Mouse (Mus musculus) neural tube, embryonic 10.5 days (tissue): Measurements from ENCODE around the gene Kremen1.

ENCODE experiments used
- DNase-seq: peaks from one replicate; pipeline ENCODE4 v3.0.0-alpha.2; 2017; ENCODE audit warnings: low spot score; ENCODE audit errors: extremely low spot score

The Kremen1 gene

DNA sequence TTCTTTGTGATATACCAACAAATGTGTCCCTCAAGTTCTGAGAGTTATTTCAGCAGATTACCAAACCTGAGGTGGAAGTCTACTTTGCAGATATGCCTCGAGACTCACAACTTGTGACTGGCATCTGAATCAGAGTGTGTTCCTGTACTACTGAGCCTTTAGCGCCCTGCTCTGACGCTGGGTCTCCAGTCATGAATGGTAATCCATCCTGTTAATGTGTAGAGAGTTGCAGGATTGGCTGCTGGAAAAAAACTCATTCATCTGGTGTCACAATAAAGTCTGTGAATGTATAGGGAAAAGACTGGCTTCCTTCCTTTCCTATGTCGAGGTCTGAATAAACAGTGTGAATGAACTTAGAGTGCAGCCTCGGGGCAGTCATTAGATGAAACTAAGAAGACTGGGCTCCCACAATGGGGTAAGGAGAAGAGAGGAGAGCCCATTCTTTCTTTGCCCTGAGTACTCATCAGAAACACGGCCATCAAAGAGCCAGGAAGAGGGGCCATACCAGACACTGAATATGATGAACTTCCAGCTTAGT lies 41.4 kb downstream of the Kremen1 start:
- no peak for DNase-seq

DNA sequence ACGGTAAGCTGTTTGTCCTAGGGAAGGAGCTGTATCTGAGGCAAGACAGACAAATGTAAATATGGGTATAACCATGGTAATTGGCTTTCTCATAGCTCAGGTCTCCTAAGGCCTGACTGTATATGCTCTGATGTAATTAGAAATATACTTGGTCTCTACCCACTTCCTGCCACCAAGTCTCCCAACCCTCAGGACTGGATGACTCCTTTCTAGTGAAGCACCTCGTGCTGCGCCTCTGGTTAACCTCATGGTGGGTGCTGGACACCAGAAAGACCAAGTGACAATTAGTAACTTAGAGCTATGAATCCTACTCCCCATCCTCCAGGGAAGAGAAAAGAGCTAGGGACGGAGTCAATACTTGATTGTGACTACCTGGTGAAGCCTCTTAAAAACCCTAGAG lies 42.0 kb downstream of the Kremen1 start:
- DNase-seq = no peak

GRCm38 (mm10) chr11:5215401-5216187 lies 45.8 kb downstream of the Kremen1 start:
- no peak for DNase-seq

DNA sequence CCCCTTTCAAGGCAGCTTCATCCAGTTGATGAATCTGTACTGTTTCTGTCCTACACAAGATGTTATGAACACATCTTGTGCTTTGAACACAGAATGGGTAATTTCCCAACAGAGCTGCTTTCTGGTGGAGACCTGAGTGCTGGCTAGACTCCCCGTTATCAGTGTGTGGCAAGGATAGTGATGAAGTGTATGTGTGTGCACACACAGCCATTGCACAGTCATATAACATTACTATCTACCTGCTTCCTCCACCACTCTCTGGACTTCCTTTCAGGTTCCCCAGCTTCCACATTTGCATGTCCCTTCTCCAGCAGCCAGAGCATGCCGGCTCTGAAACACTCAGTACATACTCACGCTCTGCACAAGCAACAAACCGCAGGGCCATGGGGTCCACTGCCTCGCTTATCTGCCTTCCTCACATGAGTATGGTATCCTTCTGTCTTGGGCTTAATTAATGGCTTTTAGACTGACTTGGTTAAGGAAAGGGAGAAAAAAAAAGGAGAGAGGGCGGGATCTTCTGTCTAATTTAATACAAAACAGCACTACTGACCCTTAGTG lies 46.8 kb downstream of the Kremen1 start:
- no peak for DNase-seq

DNA sequence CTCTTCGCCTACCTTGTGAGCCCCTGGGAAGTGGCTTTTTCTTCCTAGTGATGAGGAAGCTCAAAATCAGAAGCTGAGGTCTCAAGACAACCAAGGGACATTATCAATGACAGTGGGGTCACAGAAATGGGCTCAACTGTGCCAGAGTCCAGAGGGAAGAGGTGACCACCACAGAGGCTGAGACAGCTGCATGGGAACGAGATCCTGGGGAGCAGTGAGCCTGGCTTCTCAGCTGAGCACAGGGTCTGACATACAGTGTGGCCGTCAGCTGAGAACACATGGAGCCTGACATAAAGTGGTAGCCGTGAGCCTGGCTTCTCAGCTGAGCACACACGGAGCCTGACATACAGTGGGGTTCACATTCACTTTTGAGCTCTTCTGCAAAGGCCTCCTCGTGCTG lies 58.3 kb downstream of the Kremen1 start:
- no peak for DNase-seq

- DNase-seq = no peak
Measured at GRCm38 (mm10) chr11:5201799-5202680, 59.3 kb downstream of the Kremen1 start.

DNA sequence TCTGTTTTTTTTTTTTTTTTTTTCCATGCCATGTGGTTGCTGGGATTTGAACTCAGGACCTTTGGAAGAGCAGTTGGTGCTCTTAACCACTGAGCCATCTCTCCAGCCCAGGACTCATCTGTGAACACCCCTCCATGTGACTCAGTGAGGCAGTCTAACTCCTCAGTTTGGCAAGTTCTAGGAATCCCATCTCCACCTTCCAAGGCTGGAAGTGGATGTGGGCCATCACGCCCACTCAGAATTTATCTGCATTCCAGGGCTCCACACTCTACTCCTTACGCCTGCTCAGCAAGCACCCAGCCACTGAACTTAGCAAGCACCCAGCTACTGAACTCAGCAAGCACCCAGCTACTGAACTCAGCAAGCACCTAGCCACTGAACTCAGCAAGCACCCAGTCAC lies 61.5 kb downstream of the Kremen1 start:
- DNase-seq = no peak

GRCm38 (mm10) chr11:5197068-5197467 lies 64.3 kb downstream of the Kremen1 start:
- no peak for DNase-seq

DNA sequence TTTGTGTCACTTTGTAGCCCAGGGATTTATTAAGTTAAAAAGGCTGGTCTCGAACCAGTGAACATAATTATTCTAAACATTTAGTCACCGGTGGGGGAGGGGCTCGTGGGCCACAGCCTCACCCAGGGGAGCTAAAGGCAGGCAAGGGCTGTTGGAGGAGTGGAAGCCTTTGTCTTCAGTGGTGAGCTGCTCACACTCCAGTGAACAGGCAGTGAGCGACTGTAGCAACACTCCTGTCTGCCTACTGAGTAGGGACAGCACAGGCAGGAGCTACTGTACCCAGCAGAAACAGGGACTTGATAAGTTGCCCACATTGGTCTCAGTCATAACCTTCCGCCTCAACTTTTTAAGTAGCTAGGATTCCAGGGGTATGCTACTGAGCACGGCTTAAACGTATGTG lies 64.8 kb downstream of the Kremen1 start:
- DNase-seq = no peak

DNA sequence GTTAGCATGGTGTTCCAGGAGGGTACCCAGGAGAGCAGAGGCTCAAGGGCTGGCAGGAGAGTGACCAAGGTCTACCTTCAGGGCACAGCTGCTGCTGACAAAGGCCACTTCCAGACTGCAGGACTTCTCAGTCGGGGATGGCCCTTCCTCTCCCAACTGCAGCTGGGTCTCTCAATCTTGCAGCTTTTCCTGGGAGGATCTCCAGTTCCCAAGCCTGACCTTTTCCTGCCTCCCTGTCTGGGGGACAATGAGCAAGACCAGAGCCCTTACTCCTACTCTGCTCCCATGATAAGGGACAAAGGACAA lies 67.8 kb downstream of the Kremen1 start:
- DNase-seq = no peak

DNA sequence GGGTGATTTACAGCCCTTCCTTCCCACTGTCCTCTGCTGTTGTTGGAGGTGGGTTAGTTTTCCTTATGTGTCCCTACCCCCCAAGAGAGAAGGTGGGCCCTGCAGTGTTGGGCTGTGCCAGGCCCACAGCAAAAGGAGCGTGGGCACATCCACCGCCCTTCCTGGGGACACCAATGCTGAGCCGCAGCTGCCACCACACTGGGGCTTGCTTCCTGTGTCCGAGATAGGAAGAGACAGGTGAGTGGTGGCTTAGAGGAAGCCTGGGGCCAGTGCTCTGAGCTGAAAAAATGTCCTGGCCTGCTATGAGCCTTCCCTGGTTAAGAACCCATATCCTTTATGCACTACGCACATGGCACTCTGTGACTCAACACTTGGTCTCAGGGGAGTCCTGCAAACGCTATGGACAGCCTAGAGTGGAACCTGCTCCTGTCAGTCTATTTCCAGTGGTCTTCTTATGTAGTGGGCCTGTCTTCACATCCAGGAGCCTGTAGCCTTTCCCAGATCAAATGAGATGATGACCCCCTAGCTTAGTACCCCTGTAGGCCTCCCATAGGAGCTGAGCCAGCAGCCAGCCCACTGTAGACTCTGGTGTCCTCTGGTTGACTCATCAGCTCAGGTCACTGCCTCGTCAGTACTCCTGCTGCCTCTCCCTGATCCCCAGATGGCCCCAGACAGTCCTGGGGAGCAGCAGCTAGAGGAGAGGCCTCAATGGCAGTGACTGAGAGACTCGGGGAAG lies 68.3 kb downstream of the Kremen1 start:
- DNase-seq = no peak

GRCm38 (mm10) chr11:5192084-5192516 lies 69.3 kb downstream of the Kremen1 start:
- no peak for DNase-seq

DNA sequence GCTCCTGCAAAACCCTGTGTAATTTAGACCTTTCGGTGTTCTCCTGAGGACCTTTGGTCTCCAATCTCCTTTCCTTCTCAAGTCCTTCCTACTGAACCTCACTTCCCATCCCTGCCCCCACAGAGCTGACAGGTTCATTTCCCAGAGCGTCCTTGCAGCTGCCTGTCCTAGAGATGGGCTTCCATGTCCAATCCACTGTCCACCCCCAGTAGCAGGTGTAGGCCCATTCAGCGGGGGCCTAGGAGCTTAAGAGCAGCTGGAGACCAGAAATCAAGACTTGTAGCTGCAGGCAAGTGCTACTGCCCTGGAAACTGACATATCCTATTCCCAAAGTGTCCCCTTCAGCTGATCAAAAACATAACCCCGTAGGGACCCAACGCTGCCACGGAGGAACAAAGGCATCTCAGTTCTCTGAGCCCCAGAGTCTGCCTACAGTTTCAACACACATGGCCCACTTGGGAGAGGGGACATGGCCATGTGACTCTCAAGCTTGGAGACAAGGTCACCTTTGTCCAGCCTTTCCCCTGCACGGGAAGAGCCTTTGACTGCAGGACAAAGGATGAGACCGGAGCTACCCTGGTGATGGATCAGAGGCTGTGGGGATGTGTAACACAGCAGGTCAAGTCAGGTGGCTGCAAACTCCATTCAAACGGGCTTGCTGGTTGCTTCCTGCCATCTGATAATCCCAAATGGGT lies 72.0 kb downstream of the Kremen1 start:
- DNase-seq = no peak

DNA sequence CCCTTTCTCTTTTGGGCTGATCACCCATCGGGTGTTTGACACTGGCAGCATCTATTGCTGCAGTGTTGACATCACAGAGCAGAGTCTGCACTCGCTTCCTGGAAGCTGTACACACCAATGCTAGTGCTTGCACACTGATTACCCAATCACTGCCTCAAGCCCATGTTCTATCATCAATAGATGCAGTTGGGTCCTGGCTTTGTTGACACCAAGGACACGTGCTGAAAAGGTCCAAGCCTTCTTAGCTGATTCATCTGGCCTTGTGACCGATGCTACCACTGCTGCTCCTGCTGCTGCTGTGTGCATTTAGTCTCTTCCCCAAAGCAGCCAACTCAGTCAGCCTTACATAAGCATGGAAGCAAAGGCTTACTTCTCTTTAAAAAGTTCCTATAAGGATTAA lies 73.2 kb downstream of the Kremen1 start:
- no peak for DNase-seq

DNA sequence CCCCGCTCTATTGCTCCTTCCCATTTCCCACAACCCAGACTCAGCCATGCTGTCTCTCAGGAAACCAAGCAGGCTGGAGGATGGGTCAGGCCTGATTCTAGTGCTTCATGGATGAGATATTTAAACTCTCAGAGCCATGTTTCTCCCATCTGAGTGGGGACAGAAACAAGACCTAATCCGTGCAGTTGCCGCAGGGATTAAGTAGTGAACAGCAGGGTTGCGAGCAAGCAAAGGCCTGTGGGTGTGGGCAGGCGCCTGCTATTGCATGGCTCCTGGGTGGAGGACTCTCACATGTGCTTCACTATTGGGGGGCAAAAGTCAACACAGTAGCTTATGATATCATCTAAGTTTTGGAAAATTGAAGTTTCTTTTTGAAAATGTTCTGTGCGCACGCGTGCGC lies 76.5 kb downstream of the Kremen1 start:
- DNase-seq = no peak

GRCm38 (mm10) chr11:5184250-5184649 lies 77.1 kb downstream of the Kremen1 start:
- no peak for DNase-seq

DNA sequence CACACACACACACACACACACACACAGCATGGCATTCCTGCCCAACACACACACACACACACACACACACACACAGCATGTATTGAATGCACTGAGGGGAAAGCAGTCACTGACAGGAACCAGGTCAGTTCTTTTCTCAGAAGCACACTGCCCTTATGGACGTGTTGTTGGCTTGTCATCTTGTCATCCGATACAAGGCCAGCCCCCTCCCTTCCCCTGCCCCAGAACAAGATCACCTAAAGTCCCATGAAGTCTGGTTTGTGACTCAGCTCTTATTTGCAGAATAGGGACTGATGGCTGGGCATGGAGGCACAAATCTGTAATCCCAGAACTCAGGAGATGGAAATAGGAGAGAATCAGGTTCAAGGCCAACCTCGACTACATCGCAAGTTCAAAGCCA lies 78.5 kb downstream of the Kremen1 start:
- DNase-seq = no peak

GRCm38 (mm10) chr11:5181850-5182404 lies 79.4 kb downstream of the Kremen1 start:
- DNase-seq = peak; percentile 93

- no peak for DNase-seq
Measured at GRCm38 (mm10) chr11:5179391-5179790, 82.0 kb downstream of the Kremen1 start.

DNA sequence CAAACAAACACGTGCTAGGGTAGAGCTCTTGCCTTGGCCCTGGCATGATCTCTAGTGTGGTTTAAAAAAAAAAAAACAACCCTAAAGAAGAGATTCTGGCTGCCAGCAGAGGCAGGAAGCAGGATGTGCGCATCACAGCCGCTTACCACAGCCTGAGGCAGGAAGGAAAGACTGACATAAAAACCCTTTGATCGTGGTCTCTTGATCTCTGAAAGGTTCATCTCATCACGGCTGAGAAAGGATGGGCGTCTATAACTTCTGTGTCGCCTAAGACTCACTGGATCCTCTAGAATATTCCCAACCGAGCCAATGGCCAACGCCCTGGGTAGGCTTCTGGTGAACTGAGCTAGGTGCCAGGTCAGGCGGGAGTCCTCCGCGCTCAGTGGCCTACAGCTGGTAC lies 84.2 kb downstream of the Kremen1 start:
- no peak for DNase-seq

- DNase-seq = no peak
Measured at GRCm38 (mm10) chr11:5176685-5177084, 84.7 kb downstream of the Kremen1 start.
